Mouse (Mus musculus): Measurements from ENCODE around the gene Prss36. TPM values are rescaled to one million over a fixed set of nuclear protein-coding genes. Genes with fewer than 3 reads are reported as not detected.

The Prss36 gene
- total and polyA plus RNA-seq, 3 experiments: 1.7 to 5.1 TPM; not detected in 1

DNA sequence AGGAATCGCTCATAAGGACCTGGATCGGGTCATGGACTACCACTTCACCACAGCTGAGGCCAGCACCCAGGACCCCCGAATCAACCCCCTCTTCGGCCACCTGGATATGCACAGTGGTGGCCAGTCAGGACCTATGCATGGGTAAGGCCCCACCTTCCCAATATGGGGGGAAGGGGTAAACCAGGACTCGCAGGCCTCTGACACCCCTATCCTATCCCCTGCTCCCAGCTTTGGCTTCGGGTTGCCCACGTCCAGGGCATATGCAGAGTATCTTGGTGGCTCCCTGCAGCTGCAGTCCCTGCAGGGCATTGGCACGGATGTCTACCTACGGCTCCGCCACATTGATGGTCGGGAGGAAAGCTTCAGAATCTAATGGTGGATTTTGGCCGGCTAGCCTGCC, 38.6 kb downstream of the Prss36 start:
- no peak overlapping the region for H3K4me3 ChIP-seq (ENCODE audit: control insufficient read depth in 1 of 2, insufficient read depth in 1 of 2, low read depth in 2 of 2, low read length in 2 of 2)
- no peaks in the 10 kb centered on the region for H3K27me3 ChIP-seq (ENCODE audit: control insufficient read depth in 1 of 2, insufficient read depth in 2 of 2, low read length in 2 of 2)
- H3K27ac ChIP-seq (ENCODE audit: control insufficient read depth, low read depth, low read length): no peak overlapping the region
- H3K36me3 ChIP-seq (ENCODE audit: control insufficient read depth in 1 of 2, insufficient read depth in 2 of 2, low read length in 2 of 2): no peaks in the 10 kb centered on the region
- H3K9me3 ChIP-seq (replicated peaks; ENCODE audit: insufficient read depth, low read length): no peaks in the 10 kb centered on the region
- no peak for DNase-seq (ENCODE audit: low read depth, low spot score)
- H3K79me2 ChIP-seq (ENCODE audit: control insufficient read depth, insufficient read depth, low read length, poor library complexity): peaks cover 7% of the 10 kb centered on the region; the same call in 1 of the 2 replicates
- no peak for TF ChIP-seq GATA1 (IDR thresholded peaks at IDR 0.05; ENCODE audit: low read depth, low read length)
- no peak for TF ChIP-seq ETS1 (IDR thresholded peaks at IDR 0.05; ENCODE audit: low read depth, low read length)
- no peak for TF ChIP-seq CHD1 (IDR thresholded peaks at IDR 0.05; ENCODE audit: low read depth, low read length)
- no peak for TF ChIP-seq ZC3H11A (IDR thresholded peaks at IDR 0.05; ENCODE audit: low read depth, low read length)
- TF ChIP-seq USF1 (IDR thresholded peaks at IDR 0.05; ENCODE audit: low read depth, low read length): no peak
- TF ChIP-seq MAX (IDR thresholded peaks at IDR 0.05; ENCODE audit: low read length): no peak
- TF ChIP-seq RCOR1 (IDR thresholded peaks at IDR 0.05; ENCODE audit: low read depth, low read length): no peak
- no peak for TF ChIP-seq SMC3 (IDR thresholded peaks at IDR 0.05; ENCODE audit: low read depth, low read length)
- no peak for TF ChIP-seq E2F4 (IDR thresholded peaks at IDR 0.05; ENCODE audit: borderline replicate concordance, low read depth, low read length)
- TF ChIP-seq TBP (IDR thresholded peaks at IDR 0.05; ENCODE audit: low read depth, low read length): no peak
- TF ChIP-seq TCF12 (IDR thresholded peaks at IDR 0.05; ENCODE audit: low read depth, low read length): no peak
- TF ChIP-seq JUND (IDR thresholded peaks at IDR 0.05; ENCODE audit: low read depth, low read length): no peak
- no peak for TF ChIP-seq CTCF (IDR thresholded peaks at IDR 0.05 in 2 of 3, conservative IDR thresholded peaks at IDR 0.05 in 1 of 3; ENCODE audit: control insufficient read depth in 1 of 3, insufficient read depth in 1 of 3, low read depth in 2 of 3, low read length in 3 of 3, poor library complexity in 1 of 3, severe bottlenecking in 1 of 3)
- peaks cover under 1 to 7% of the 10 kb centered on the region in 2 experiments; a peak in 1 of 4 replicates for H3K4me1 ChIP-seq (ENCODE audit: control insufficient read depth in 1 of 2, insufficient read depth in 2 of 2, low read length in 2 of 2)
- no peak overlapping the region for H3K9ac ChIP-seq (ENCODE audit: control insufficient read depth, low read depth, low read length, poor library complexity, severe bottlenecking)

DNA sequence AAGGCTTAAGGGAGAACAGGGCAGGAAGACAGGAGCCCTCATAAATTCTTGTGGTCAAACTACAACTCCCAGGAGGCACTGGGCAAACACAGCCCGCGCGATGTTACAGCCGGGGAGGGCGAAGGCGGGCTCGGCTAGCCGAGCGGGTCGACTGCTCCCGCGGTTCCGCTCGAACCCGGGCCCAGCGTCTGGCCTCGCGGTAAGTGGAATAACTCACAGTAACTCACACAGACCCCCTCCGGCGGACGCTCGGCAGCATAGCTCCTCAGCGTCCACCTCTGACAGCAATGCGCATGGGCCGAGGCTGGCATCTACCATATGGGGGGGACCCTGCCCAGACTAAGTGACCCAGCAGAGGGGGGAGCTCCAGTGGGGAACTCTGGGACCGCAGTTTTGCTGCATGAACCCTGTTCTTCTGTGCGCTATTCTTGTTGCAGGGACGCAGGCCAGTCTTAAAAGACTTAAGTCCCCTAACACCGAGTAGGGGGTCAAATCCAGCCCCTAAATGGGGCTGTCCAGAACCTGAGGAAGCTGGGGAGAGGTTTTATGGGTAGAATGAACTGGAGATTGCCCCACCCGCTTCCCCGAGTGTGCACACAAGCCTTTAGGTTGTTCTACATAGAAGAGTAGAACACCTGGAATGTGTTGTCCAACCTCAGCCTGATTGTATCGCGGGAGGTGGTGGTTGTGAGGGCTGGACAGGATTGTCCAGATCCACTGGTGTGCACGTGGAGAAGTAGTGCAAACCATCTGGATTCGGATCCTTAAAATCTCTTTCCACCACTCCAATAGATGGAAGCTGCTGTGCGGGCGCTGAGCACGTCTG, 42.3 kb downstream of the Prss36 start, which contains the start of gene Bckdk:
TSS of gene Bckdk (plus strand) at position 112 of the 826 bp plus-strand sequence.
- Histone ChIP-seq H3K79me2 (ENCODE audit: control insufficient read depth, insufficient read depth, low read length, poor library complexity) (peaks cover 3% of the 10 kb centered on the region; the same call in 1 of the 2 replicates), H3K27ac (ENCODE audit: control insufficient read depth, low read depth, low read length) (peak within 1 kb of the TSS; percentile 58), H3K36me3 (ENCODE audit: control insufficient read depth in 1 of 2, insufficient read depth in 2 of 2, low read length in 2 of 2) (peaks cover 0 to 12% of the 10 kb centered on the region in 2 experiments; a peak in 2 of 4 replicates), H3K9me3 (replicated peaks; ENCODE audit: insufficient read depth, low read length) (no peaks in the 10 kb centered on the region), H3K9ac (ENCODE audit: control insufficient read depth, low read depth, low read length, poor library complexity, severe bottlenecking) (peak within 1 kb of the TSS; percentile 92), H3K4me1 (ENCODE audit: control insufficient read depth in 1 of 2, insufficient read depth in 2 of 2, low read length in 2 of 2) (peaks cover 7 to 22% of the 10 kb centered on the region in 2 experiments), H3K4me3 (ENCODE audit: control insufficient read depth in 1 of 2, insufficient read depth in 1 of 2, low read depth in 2 of 2, low read length in 2 of 2) (peak within 1 kb of the TSS; percentile 60 to 75), H3K27me3 (ENCODE audit: control insufficient read depth in 1 of 2, insufficient read depth in 2 of 2, low read length in 2 of 2) (no peaks in the 10 kb centered on the region)
- peak; percentile 90 for DNase-seq (ENCODE audit: low read depth, low spot score)
- no peak for TF ChIP-seq TBP (IDR thresholded peaks at IDR 0.05; ENCODE audit: low read depth, low read length)
- no peak; the same call in 1 of the 2 replicates for TF ChIP-seq MAZ (IDR thresholded peaks at IDR 0.05; ENCODE audit: low read depth, low read length)
- TF ChIP-seq CHD2 (IDR thresholded peaks at IDR 0.05; ENCODE audit: low read length): peak; percentile 95
- TF ChIP-seq SIN3A (IDR thresholded peaks at IDR 0.05; ENCODE audit: low read length): peak; percentile 76
- no peak for TF ChIP-seq BHLHE40 (IDR thresholded peaks at IDR 0.05; ENCODE audit: borderline replicate concordance, low read depth, low read length)
- TF ChIP-seq GABPA (IDR thresholded peaks at IDR 0.05; ENCODE audit: low read depth, low read length): no peak
- TF ChIP-seq POLR2A (IDR thresholded peaks at IDR 0.05; ENCODE audit: control insufficient read depth in 1 of 2, insufficient read depth in 1 of 2, low read depth in 1 of 2, low read length in 2 of 2, poor library complexity in 1 of 2): peak; percentile 84 to 91; a peak in 3 of 4 replicates
- TF ChIP-seq USF1 (IDR thresholded peaks at IDR 0.05; ENCODE audit: low read depth, low read length): no peak
- TF ChIP-seq MYC (IDR thresholded peaks at IDR 0.05; ENCODE audit: low read depth, low read length): no peak
- no peak for TF ChIP-seq GATA1 (IDR thresholded peaks at IDR 0.05; ENCODE audit: low read depth, low read length)
- TF ChIP-seq ZNF384 (IDR thresholded peaks at IDR 0.05; ENCODE audit: low read depth, low read length): no peak
- TF ChIP-seq CHD1 (IDR thresholded peaks at IDR 0.05; ENCODE audit: low read depth, low read length): peak; percentile 96
- no peak; the same call in 1 of the 2 replicates for TF ChIP-seq MAX (IDR thresholded peaks at IDR 0.05; ENCODE audit: low read length)
- TF ChIP-seq SMC3 (IDR thresholded peaks at IDR 0.05; ENCODE audit: low read depth, low read length): no peak
- TF ChIP-seq POLR2AphosphoS5 (IDR thresholded peaks at IDR 0.05; ENCODE audit: borderline replicate concordance, low read depth, low read length): no peak
- TF ChIP-seq E2F4 (IDR thresholded peaks at IDR 0.05; ENCODE audit: borderline replicate concordance, low read depth, low read length): no peak; the same call in 1 of the 2 replicates
- TF ChIP-seq ELF1 (IDR thresholded peaks at IDR 0.05; ENCODE audit: low read depth, low read length): 0 out of 2 replicates have a peak, but pooled peaks have one; percentile 12
- TF ChIP-seq ZMIZ1 (IDR thresholded peaks at IDR 0.05; ENCODE audit: low read depth, low read length): 0 out of 2 replicates have a peak, but pooled peaks have one; percentile 62
- no peak for TF ChIP-seq CTCF (IDR thresholded peaks at IDR 0.05 in 2 of 3, conservative IDR thresholded peaks at IDR 0.05 in 1 of 3; ENCODE audit: control insufficient read depth in 1 of 3, insufficient read depth in 1 of 3, low read depth in 2 of 3, low read length in 3 of 3, poor library complexity in 1 of 3, severe bottlenecking in 1 of 3)
- TF ChIP-seq POLR2AphosphoS2 (IDR thresholded peaks at IDR 0.05; ENCODE audit: low read length): 0 out of 2 replicates have a peak, but pooled peaks have one; percentile 44
- no peak for TF ChIP-seq MEF2A (IDR thresholded peaks at IDR 0.05; ENCODE audit: extremely low read depth, insufficient replicate concordance, low read depth, low read length, poor library complexity, severe bottlenecking)
- TF ChIP-seq JUND (IDR thresholded peaks at IDR 0.05; ENCODE audit: low read depth, low read length): no peak
- no peak for TF ChIP-seq TAL1 (IDR thresholded peaks at IDR 0.05; ENCODE audit: low read length)
- no peak; the same call in 1 of the 2 replicates for TF ChIP-seq KAT2A (conservative IDR thresholded peaks at IDR 0.05; ENCODE audit: low read depth, low read length)

Data from MEL (cell line).